Mouse (Mus musculus): ENCODE data around the gene Sys1.

The Sys1 gene

DNA sequence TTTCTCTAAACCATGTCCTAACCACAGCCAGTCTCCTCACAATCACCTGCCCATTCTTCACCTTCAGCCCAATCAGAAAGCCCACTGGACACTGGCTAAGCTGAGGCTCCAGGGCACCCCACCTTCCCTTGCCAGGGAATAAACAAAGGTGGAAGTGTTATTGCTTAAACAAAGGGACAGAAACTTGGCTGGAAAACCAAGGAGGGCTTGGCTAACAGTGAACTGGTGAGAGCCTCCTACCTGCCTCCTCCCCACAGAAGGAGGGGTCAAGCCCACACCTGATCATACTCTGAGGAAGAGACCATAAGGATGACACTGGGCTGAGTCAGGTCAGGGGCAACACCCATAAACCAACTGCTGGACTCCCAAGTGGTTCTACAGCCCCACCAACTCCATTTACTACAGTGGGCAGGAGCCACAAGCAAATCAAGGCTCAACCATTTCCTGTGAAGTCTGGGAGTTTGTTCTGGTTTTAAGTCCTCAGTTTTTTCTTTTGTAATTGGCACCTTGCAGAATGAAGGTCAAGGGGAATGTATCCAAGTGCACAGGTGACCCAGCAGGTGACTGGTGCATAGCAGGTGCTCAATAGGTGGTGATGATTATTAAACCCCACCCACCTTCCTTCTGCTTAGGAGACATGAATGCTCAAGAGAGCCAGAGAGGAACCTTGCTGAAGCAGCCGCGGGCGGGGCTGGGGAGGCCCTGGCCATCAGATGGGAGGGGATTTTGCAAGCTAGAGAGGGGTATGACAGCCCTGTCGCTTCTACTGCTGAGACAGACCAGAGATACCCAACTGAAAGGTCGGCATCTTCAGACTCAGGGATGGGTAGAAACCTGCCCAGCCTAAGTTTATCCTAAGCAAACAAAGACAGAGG is 21.3 kb upstream of the Sys1 start:
- DNase-seq, result peak in 1 of 2 experiments; percentile 56

GRCm38 (mm10) chr2:164436215-164436913 is 20.4 kb upstream of the Sys1 start:
- peak in 1 of 2 experiments; percentile 52 for DNase-seq

GRCm38 (mm10) chr2:164436961-164437360 is 19.8 kb upstream of the Sys1 start:
- peak; percentile 79 to 90 for DNase-seq

DNA sequence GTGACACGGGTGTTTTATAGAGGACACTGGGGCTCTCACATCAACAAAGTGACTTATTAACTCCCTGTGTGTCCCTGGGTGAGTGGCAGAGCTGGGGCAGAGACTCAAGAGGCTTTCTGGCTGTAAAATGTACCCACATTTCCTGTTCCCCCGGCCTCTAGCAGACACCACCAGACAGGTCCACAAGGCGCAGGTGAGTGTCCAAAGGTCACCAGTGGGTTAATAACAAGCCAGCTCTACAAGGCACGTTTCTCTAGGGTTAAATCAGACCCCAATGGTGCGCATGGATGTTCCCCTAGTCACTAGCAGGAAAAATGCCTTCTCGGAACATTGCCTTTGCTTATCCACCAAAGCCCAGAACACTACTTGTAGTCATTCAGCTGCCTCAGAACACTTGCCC is 19.1 kb upstream of the Sys1 start:
- DNase-seq, result peak; percentile 81 to 86

DNA sequence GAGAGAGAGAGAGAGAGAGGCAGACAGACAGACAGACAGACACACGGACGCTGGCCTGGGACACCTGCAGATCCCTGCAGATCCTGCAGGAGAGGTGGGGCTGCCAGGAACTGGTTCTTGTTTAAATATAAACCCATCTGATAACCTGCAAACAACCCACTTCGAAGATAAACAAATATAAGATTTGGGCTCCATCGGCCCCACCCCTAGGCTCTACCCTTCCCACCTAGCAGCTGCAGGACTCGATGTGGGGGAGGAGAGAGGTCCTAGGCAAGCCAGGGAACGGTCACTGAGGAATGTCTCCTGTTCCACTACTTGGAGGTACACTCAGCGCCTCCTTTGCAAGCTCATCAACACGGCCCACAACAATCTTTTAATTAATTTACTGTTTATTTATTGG is 18.5 kb upstream of the Sys1 start:
- DNase-seq, result peak in 1 of 2 experiments; percentile 40

GRCm38 (mm10) chr2:164439001-164439421 is 17.8 kb upstream of the Sys1 start:
- no peak for DNase-seq

- peak in 1 of 2 experiments; percentile 60 for DNase-seq
These were observed 16.4 kb upstream of the Sys1 start for GRCm38 (mm10) chr2:164440314-164440713.

- DNase-seq, result peak in 1 of 2 experiments; percentile 71
These were observed 15.6 kb upstream of the Sys1 start for GRCm38 (mm10) chr2:164441155-164441554.

DNA sequence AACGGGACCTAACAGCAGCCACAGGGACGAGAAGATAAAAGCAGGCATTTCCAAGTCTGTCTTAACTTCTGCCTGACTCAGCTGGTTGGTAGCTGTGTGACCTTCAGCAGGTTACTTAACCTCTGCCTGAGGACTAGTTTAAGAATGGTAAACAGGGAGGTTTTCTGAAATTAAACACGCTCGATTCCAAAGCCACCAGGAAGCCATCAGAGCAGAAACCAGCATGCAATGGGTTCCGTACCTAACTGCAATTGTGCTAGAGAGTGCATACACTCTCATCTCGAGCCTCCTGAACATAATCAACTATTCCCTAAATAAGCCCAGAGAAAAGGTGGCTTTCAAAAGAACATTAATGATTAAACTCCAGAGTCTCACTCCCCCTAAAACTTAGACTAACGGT is 15.0 kb upstream of the Sys1 start:
- no peak for DNase-seq

DNA sequence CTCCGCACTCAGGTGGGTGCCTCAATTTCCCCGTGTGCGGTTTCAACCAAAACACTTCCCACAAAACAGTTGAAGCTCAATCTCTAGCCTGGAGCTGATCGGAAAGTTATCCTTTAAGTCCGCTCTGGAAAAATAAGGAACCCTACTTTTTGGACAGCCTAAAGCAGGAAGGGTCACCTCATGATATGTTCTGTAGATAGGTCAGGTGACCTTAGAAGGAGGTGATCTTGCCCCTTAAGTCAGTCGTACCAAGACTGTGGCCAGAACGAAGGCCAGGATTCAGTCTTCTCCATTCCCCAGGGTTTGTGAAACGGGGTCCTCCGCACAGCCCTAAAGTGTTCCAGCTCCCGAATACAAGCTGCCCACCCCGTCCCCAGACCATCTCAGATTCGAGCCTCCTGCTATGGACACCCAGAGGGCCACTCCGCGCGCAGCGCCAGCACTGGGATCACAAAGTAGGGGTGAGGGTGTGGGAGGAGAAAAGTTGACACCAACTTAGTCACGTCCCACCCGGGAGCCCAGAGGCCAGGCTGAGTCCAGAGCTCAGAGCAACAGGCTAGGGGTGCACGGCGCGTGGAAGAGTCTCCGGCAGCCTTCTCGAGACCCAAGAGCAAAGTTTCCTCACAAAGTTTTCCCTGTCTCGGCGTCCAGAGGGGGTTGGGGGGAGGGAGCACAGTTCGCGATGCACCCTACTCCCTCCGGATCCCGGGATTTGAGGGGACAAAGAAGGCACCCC is 14.3 kb upstream of the Sys1 start:
- DNase-seq, result peak in 1 of 2 experiments; percentile 58

DNA sequence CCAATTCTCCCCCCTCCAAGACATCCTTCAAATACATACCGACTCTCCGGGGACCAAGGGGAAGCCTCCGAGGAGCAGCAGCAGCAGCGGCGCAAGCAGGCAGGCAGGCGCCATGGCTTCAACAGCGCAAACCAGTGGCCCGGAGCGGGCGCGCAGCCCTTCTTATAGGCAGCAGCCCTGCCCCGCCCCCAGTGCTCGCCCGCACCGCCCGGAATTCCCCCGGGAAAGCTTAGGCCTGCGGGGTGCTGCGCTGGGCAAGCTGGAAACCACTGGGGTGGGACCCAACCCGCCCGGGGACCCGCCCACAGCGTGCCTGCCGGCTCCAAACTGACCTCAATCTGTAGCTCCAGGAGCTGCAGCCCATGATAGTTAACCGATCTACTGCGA is 13.7 kb upstream of the Sys1 start:
- peak; percentile 93 to 95 for DNase-seq

GRCm38 (mm10) chr2:164443460-164444000 is 13.2 kb upstream of the Sys1 start, which contains the start of gene Sdc4:
TSS of gene Sdc4 (minus strand) at chr2:164443887.
- DNase-seq, result no peak

DNA sequence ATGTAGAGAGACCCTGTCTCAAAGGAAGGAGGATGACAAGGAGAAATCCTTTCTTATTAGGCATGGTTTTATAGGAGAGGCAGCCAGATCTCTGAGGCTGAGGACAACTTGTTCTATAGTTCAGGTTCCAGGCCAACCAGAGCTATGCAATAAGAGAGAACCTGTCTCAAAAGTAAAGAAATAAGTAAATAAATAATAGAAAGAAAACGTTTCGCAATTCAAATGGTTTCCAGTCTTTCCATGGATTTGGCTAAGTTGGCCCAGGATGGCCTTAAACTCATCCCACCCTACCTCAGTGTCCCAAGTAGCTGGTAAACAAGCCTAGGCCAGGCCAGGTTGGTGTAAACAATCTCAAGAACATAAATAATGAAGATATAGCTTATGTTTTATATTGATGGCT is 12.1 kb upstream of the Sys1 start:
- DNase-seq, result no peak

DNA sequence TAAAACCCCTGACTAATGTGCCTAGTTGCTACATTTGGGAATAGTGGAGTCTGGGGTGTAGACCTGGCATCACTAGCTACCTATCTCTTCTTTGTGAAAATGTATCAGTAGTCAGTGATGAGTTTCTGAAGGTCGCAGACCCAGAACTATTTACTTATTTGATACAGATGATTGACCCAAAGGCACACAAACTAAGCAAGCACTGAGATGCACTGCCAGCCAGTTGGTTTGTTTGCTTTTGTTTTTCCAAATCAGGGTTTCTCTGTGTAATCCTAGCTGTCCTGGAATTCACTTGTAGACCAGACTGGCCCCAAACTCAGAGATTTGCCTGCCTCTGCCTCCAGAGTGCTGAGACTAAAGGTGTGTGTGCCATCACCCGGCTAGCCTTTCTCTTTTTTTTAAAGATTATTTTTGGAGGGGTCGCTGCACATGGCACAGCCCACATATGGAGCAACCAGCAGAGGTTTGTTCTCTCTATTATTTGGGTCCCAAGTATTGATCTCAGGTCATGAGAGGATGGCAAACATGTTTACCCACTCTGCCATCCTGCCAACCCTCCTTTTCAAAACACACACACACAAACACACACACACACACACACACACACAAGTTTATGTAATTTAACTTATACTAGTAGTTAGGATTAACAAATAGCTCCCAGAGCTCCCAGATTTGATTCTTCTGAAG is 11.2 kb upstream of the Sys1 start:
- no peak for DNase-seq

DNA sequence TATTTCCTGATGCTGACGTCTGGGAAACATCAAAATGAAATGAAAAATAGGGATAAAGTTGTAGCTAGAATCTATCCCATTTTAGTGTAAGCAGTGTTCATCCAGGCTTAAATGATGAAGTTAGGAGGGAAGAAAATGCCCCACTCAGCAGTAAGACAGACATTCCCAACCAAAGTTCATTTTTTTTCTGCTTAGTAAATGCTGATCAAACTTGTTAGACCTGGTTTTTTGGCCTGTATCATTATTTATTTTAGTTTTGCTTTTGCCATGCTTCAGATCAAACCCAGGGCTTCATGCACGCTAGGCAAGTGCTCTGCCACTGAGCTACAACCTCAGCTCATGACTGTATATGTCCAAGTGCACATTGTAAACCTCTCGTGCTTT is 10.7 kb upstream of the Sys1 start:
- DNase-seq, result no peak

DNA sequence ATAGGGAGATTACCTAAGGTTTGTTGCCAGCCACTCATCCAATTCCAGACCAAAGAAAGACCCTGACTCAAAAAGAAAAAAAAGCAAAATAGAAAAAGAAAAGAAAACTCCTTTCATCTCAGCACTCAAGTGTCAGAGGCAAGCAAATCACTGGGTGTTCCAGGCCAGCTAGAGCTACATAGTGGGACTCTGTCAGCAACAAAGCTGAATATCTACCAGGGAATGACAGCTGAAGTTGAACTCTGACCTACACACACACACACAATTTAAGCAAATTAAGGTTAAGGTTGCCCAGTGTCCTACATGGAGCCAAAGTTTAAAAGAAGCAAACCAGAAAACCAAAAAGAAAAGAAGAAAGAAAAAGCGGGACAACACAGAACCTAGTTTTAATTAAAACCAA is 8.6 kb upstream of the Sys1 start:
- peak in 1 of 2 experiments; percentile 49 for DNase-seq

DNA sequence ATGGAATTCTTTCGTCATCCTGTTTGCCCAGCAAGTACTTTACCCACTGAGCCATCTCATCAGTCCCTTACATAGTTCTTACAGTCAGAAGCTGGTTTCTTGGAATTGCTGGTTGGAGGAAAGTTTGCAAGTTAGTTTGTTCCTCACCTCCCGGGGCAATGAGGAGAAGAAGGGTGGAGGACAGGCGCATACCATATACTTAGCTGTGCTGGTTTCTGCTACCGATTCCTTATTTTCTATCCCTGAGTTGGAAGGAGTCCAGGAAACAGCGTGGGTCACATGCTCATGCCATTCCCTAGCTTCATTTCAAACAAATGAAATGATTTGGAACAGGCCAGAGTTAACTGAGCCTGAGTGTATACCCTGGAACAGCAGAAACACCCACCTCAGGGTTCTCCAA is 7.8 kb upstream of the Sys1 start:
- no peak for DNase-seq

DNA sequence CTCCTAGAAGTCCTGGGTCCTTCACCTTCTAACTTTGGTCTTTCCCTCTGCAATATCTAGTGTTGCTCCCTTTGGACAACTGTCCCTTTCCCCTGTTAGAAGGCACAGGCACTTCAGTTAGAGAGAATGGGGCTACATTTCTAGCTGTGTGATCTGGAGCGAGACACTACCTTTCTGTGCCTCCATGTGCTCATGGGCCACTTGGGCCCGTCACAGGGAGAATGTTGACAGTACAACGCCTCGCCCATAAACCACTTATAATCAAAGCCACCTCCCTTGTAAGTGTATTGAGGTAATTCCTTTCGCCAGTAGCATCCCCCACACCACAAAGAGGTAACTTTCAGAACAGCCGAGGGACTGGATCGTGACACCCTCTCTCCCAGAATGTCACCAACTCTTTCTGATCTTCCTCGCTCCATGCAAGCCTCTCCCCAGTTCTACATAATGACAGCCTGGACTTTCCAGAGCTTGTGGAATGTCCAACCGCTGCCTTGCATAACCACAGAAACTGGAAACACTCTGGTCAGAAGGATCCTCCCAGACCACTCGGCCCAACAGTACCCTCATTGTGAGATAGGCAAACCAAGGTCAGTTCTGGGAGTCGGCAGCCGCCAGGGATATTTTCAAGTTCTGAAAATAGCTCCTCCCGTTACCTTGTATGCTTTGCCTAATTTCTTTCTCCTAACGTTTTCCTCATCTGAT is 7.3 kb upstream of the Sys1 start:
- no peak for DNase-seq

- peak in 1 of 2 experiments; percentile 55 for DNase-seq
These were observed 4.6 kb upstream of the Sys1 start for GRCm38 (mm10) chr2:164452000-164452676.

DNA sequence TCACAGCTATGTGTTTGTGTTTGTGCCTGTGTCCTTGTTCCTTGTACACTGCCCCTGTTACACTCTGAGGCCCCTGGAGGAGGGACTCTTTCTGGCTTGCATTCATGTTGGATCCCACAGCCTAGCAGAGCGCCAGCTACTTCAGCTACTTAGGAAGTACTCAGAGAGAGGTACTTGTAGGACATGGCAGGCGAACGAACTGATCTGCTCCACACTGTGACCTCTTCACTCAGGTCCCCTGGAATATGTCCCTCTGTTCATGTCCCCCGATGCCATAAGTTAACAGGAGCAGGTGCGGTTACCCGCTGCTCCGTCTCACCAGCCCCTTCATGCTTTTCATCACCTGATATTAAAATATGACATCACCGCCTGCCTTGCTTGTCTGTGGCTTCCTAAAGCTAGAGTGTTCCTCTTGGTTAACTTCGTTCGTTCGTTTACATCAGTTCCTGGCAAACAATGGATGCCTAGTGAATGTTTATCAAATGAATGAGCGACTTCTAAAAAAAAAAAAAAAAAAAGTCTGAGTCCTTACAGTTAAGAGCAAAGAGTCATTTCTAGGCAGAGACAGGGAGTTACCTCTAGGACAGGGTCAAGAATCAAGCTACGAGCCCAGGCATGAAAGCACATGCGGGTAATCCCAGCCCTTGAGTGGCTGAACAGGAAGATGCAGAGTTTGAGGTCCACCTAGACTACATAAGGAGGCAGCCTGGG is 3.6 kb upstream of the Sys1 start:
- peak in 1 of 2 experiments; percentile 57 for DNase-seq
